Mouse (Mus musculus): ENCODE measurements around the gene Mrgprh.

Mrgprh gene

DNA sequence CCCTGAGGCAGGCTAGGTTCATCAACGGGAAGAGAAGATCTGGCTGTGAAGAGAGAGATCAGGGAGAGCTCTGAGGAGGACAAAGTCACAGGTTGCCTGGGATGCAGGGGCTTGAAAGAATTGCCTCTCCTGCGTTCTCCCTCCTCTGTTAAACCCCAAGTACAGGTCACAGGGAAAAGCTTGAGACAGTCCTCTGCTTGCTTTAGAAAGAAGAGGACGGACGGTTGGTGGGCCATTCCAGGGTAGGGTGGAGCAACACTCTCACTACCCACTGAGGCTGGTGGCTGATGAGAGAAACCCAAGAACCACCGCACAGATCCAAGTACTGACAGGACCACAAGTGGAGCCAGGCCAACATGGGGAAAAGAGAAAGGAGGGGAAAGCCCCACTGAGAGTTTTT, at the start of gene Mrgprh:
Gene Mrgprh, plus strand, starts transcription at position 301 of the 400 bp plus-strand sequence.
- no peak for DNase-seq

DNA sequence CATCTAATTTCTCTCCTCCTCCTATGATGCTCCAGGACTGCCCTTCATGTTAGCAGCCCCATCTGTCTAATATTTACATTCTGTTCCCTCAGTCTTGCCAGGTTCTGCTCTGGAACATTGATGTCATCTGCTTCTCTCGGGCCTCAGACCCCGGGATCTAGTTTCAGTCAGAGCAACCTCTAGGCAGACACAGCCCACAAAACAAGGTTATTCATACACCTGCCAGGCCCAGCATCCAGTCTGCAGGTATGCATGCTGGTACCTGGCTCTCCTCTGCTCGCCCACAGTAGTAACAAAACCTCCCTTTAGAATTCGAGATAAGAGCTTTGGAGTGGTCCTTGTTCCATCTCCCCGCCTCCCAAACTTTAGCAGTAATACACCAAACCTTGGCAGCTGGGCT, 45.5 kb upstream of the Mrgprh start:
- peak in 1 of 2 experiments; percentile 17 for DNase-seq

DNA sequence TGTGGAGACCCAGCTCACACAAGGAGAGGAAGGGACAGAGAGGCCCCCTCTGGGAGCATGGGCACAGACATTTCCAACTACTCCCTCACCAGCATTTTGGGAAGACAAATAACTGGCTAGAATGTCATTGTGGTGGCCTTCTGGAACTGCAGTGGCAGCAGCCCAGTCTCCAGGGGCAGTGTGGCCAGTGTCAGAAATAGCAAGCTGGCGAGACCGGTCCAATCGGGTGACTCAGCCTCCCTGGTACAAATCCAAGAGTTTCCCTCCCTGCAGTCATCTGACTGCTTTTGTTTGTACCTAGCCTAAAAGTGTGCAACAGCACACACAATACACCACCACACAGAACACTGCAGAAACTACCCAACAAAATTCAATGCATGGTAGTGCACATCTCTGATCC, 43.6 kb upstream of the Mrgprh start:
- DNase-seq = peak; percentile 56 to 66

DNA sequence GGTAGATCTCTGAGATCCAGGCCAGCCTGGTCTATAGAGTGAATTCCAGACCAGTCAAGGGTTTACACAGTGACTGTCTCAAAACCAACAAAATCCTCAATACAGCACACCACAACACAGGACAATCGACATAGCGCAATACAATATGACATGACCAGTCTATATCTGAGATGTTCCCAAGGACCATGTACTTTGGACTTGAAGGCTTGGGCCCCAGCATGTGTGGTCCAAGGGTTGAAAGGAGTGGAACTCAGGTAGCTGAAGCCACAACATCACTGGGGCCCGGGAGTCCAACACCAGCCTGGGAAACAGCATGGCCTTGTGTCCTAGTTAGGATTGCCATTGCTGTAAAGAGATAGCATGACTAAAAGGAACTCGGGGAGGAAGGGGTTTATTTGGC, 43.2 kb upstream of the Mrgprh start:
- DNase-seq = no peak

DNA sequence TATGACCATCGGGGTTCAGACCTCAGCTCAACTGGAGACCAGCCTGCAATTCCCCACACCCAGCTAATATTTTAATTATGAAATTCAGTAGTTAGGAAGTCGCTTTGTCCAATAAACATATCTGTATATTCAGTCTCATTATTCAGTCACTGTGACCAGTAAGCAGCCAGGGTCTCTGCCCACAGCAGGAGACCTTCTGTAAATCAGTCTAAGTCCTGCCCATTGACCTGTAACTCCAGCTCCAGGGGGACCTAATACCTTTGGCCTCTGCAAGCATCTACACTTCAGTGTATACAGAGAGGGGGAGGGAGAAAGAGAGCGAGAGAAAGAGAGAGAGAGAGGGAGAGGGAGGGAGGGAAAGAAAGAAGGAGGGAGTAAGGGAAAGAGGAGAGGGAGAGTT, 41.5 kb upstream of the Mrgprh start:
- no peak for DNase-seq

DNA sequence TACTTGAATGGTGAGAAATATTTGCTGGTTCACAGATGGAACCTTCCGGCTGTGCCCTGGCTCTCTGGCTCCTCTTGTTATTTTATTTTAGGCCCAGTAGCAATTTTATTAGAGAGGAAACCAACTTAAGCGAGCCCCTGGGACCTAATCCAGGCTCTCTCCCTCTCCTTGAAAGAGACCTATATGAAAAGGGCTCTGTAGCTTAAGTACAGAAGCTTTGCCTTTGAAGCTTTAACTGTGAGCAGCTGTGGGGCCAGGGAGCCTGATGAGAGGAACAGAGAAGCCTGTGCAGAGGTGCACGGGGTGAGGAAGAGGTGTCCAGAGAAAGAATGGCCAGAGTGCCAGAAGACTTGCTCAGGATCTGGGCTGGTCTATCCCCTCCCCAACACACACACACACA, 41.0 kb upstream of the Mrgprh start:
- DNase-seq = no peak

DNA sequence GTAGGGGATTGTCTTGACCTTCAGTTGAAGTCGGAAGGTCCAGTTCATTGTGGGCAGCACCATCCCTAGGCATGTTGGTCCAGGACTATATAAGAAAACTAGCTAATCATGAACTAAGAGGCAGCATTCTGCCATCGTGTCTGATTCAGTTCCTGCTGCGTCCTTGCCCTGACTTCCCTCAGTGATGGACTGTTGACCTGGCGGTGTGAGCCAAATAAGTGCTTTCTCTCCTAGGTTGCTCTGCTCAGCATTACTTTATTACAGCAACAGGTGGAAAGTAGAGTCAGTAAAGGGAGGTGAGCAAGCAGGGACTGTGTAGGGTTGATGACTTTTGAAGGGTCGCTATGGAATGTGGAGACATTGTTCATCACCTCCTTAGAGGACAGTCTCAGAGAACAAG, 40.1 kb upstream of the Mrgprh start:
- DNase-seq = no peak

DNA sequence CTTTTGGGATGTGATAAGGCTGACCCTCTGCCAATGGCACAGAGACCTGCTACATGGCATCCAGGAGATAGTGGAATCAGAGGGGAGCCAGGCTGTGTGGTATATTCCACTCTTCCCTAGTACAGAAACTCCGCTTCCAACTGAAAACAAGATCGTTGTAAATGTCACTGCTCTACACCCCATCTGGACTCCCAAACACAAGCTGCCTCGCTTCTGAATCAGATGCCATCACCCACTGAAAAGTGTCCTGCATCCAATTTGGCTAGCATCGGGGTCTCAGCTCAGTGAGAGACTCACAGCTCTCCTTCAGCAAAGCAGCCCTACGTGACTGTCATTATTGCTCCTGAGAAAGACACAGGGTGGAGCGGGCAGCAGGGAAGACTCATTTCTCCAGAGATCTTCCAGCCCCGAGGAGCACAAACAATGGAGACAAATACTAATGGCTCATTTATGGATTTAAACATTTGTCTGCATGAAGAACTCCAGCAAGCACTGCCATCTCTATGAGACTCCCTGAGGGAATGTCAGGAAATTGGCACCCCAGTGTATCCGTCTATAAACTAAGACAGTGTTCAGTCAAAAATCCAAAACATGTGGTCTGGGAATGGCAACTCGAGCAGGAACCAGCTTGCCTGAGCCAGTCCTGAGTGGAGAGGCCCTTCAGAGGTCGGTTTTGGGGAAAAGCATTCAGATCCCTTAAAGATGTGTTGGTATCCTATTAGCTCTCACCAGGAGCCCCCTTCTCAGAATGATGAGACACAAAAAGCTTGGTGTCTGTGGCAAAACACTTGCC, 36.2 kb upstream of the Mrgprh start:
- no peak for DNase-seq

DNA sequence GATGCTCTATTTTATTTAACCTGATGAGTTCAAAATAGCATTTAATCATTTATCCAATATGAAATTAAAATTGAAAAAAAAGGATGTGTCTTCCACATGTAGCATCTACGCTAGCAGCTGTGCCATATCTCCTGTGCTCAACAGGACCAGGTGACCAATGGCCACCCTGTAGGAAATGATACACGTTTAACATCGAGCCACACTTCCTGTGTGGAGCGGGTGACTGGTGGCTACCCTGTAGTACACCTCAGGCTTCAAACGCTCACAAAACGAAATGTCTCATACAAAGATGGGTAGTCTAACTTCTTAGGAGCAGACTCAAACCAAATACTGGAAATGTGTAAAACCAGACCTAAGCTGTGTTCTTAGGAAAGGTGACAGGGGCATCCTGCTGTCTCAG, 32.0 kb upstream of the Mrgprh start:
- DNase-seq = no peak

DNA sequence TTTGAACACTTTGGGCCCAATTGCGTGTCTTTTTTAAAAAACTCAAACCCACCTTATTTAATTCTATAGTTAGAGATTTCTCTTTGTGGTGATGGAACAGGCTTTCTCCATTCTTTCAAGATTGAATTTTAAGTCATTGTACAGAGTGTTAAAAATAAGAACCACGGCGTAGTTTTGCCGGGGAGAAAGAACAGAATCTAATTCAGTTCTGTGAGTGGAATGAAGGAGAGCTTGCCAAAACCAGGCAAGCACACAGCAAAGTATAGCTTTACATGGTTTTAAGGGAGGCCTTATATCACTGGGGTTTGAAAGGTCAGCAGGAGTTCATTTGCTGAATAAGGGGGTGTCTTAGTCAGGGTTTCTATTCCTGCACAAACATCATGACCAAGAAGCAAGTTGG, 31.3 kb upstream of the Mrgprh start:
- DNase-seq = no peak

DNA sequence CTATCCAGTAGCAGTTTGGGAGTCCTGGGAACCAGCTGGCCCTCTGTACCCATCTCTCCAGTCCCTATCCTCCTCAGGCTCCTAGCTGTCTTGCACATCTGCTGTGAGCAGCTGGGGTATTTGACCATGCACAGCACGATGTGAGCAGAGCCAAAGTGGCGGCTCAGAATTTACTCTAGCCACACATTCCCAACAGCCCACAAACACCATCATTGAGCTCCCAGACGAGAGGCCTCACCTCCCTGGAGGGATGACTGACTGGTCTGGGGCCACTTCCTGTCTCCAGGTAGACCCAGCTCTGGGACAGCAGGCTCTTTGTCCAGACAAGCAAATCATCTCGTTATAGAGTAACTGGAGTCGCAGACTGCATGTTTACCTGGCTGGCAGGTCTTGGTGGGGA, 30.0 kb upstream of the Mrgprh start:
- DNase-seq = no peak

DNA sequence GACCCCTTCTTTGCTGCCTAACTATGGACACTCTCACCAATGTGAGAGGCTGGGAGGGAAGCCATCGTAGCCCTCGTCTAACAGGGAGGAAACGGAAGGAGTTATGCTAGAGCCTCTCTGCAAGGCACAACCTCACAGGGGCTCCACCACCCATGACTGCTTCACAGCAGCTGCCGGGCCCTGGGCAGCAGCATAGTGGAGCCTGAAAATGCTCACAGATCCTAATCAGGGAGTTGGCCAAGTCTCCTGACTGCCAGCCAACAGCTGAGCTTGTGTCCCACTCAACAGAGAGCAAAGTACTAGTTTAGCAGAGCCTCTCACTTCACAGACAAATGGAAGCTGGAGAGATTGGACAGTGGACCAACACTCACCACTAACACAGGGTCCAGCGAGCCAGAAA, 29.4 kb upstream of the Mrgprh start:
- no peak for DNase-seq

DNA sequence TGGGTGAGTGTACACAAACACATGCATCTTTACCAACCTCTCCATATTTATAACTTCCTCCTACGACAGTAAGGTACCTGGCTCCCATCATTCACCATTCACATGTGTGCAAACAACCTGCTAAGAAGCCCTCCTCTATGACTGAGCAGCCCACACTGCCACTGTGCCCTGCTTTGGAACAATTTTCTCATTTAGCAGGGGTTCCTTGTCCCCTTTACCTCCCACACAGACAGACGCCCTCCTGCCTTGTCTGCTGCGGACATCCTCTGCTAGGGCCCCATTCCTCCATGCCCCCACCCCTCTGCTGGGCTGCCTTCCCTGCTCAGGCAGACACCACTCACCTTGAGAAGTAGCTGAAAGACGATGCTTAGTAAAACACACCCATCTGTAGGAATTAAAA, 28.1 kb upstream of the Mrgprh start:
- DNase-seq = no peak

DNA sequence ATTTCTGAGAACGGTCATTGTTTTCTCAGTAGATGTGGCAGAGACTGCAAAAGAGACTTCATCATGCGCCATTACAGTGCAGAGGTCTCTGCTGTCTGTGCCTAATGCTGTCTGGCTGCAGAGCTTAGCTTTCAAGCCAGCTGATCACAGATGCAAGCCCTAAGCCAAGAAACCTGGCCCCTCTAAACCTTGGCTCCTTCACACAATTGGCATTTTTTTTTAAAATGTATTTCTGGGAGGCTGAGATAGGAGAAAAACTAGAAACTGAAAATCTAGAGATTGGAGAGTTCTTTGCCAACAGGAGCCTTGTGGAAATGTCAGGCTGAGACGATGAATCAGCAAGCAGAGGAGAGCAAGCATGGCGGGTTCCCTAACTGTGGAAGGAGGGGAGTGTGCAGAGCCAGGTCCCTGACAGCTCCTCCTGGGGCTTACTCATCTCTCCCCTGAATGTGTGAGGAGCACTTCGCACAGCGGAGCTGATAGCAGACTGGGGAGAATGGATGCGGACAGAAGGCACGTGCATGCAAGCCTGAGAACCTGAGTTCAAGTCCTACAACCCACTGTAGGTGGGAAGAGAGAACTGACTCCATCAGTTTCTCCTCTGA, 26.0 kb upstream of the Mrgprh start:
- DNase-seq = no peak

DNA sequence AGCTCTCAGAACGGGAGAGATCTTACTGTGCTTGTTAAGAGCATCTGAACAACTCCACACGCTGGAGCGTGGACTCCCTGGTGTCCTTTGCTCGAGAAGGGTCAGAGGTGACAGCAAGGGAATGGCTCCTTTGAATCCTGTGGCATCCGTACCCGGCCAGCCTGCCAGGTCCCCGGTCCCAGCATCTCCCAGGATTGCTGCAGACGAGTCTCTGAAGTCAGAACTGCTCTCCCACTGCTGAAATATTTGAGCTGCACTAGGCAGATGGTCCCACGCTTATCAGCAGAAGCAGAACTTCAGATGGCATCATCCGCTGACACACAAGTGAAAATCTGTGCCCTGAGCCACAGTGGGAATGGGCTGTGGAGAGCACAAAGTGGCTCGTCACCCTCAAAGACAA, 24.1 kb upstream of the Mrgprh start:
- no peak for DNase-seq

DNA sequence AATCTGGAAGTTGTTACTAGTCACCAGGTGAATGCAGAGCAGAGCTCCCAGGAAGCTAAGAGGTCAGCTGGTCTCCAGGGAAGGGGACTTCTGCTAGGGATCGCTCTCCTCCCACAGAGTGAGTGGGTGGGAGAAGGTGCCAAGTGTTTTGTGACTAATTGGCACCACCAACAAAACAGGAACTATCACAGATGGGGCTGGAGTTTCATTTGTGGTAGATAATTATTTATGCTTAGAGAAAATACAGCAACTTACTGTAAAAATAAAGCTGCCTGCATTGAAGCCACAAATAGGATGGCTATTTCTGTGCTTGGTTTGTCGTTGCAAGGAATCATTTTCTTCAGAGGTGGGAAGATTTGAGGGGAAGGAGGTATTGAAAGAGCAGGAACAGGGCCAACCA, 22.0 kb upstream of the Mrgprh start:
- no peak for DNase-seq

DNA sequence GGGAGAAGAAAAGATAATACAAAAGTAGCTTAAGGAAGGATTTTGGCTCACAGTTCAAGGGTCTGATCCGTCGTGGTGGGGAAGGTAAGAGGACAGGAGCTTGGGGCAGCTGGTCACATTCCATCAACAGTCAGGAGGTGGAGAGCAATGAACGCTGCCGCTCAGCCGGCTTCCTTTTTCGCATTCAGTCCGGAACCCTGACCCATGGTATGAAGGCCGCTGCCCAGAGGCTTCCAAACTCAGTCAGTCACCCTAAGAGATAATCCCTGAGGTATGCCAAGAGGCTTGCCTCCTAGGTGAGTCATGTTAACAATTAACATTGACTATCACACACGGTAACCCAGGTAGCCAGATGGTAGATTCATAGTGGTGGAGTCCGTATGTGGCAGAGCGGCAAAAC, 21.4 kb upstream of the Mrgprh start:
- DNase-seq = no peak

DNA sequence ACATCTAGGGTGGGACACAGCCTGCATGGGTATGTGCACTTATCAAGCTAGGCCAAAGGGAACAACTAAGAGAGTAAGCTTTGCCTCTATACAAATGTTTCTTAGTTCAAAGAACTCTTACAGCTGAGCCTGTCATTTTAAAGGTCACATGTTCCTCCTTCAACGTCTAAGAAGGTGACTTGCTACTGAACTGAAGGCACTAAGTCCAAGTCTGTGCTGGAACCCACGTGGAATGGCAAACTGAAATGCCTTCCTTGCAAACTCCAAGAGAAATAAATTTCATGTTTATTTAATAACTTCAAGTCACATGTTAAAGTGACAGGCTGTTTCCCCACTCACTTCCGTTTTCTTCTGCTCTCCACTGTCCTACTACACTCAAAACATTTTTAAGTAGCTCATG, 18.4 kb upstream of the Mrgprh start:
- DNase-seq = no peak

DNA sequence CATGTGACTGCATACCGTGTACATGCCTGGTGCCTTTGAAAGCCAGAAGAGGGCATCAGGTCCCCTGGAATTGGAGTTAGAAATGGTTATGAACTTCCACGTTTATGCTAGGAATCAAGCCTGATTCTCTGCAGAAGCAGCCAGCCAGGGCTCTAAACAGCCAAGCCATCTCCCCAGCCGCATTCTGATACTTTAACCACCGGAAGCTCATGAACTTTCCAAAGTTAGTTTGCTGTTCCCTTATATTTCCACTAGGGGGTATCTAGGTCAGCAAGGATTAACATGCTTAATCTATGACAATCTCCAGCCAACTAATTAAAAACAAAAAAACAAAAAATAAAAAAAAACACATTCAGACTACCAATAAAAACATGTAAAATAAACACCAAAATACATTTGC, 17.8 kb upstream of the Mrgprh start:
- no peak for DNase-seq

DNA sequence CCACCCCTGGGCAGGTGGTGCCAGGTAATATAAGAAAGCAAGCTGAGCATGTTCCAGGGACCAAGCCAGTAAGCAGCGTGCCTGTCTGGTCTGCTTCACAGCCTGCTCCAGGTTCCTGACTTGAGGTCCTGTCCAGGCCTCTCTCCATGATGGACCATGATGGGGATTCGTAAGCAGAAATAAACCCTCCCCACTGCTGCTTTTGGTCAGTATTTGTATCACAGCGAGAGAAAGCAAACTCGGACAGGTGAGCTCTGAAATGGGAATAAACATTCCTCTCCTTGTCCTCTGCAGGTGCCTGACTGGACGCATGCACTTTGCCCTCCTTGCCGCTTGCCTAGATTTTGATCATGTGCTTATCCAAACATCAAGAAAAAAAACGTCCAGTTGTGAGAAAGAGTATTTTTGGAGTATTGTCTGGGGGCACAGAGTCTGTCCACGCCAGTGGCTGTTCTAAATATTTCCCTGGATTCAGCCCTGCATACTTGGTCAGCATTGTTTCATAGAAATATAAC, 16.8 kb upstream of the Mrgprh start:
- no peak for DNase-seq

DNA sequence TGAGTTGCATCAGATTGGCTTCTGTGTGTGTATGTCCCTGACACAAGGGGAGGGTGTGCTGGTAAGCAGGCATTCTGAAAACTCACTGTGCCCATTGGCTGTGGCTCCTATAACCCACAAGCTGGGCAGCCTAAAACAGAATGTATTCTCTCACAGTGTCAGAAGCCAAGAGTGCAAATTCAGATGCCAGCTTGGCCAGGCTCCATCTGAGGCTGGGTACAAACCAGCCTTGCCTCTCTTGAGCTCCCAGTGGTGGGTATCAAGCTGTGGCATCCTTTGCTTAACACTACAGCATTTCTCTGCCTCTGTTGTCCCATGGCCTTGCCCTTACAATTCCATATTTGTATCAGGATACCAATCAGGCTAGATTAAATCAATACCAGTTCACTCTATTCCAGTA, 11.7 kb upstream of the Mrgprh start:
- no peak for DNase-seq

DNA sequence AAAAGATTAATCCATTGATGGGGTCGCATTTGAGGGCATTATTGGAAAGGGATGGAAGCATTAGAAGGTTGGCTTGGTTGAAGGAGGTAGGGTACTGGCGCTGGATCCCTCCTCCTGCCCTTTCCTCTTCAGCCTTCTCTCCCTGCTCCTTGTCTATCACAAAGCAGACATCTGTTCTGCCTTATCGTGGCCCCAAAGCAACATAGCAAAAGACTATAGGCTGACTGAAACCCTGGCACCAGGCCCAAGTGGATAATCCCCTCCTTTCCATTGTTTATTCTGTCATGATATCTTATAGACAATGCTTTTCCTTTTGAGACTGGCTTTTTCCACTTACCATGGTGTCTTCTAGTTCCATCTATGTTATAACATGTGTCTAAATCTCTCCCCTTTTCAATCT, 10.4 kb upstream of the Mrgprh start:
- no peak for DNase-seq

DNA sequence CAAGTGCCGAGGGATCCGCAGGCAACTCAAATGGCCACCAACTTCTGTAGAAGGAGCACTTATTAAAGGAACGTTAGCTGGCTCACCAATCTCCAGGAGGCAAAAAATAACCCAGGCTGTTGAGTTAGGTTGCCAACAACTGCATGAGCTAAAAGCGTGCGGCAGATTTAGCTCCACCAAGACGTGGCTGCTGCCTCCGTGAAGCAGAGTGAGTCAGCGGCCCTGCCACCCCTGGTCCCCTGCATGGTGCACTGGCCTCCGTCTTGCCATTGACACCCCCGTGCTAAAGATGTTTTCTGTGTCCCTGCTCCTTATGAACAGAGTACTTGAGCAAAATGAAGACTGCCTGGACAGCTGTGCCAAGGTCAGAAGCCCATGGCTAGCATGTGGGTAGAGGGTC, 9.0 kb upstream of the Mrgprh start:
- DNase-seq = no peak

DNA sequence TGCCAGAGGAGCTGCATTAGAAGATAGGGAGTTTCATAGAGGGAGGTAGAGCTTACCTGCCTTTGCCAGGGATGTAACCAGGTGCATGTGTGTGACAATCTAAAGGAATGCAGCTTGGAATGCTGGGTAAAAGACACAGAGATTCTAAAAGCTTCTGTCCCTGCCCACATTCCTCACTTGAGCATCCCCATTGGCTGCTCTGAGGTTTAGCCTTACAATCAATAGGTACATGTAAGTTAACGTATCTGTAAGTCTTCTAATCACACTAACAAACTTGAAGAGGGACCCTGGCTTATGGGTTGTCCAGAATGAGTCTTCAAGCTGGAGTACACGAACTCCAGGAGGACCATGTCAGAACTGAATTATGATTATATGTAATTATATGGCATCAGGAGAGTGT, 7.8 kb upstream of the Mrgprh start, which contains the start of gene Mas1:
Gene Mas1, minus strand, starts transcription at position 101 of the 400 bp plus-strand sequence.
- no peak for DNase-seq

DNA sequence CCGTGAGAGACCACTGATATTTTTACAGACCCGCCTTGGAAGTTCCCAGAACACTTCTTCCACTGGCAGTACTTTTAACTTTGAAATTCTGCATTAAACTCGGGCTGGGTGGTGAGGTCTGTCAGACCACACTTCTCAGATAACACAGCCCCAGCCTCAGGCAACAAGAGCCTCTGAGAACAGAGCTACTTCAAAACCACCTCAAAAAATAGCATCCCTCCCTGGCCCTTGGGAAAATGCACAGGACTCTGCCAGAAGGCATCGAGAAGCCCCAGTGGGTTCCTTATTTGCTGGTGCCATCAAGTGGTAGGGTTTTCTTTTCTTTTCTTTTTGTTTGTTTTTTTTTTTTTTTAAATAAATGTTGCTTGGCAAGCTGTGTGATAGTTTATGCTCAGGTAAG, 7.2 kb upstream of the Mrgprh start:
- no peak for DNase-seq

Data from lung, adult 18-20 months (tissue).